Mouse (Mus musculus): ENCODE data around the gene Arhgap27. TPM values are rescaled to one million over a fixed set of nuclear protein-coding genes. Genes with fewer than 3 reads are reported as not detected.
A peak's percentile ranks its signal among the peaks of the same experiment; 100 is the strongest.

Gene Arhgap27
- polyA plus RNA-seq, 1 experiment from 2014 or later, result 7.1 TPM

GRCm38 (mm10) chr11:103356938-103357670 lies 6.4 kb downstream of the Arhgap27 start:
- Histone ChIP-seq H3K27ac (no peak overlapping the region), H3K4me3 (replicated peaks) (no peak overlapping the region), H3K9ac (replicated peaks) (no peak overlapping the region), H3K27me3 (peaks cover 80% of the 10 kb centered on the region), H3K36me3 (no peaks in the 10 kb centered on the region), H3K4me2 (no peak overlapping the region), H3K4me1 (replicated peaks) (peaks cover 37% of the 10 kb centered on the region), H3K9me3 (peaks cover 8% of the 10 kb centered on the region)
- WGBS, result 81% methylated on average over 16 of the region's 16 CpGs
- no peak for ATAC-seq (ENCODE audit: insufficient number of reproducible peaks, insufficient read depth, low FRiP score, low TSS enrichment, low read depth)

GRCm38 (mm10) chr11:103356032-103356571 lies 7.4 kb downstream of the Arhgap27 start:
- 13% methylated on average over 11 of the region's 11 CpGs for WGBS
- H3K36me3 ChIP-seq, result no peaks in the 10 kb centered on the region
- H3K4me3 ChIP-seq (replicated peaks), result no peak overlapping the region
- H3K4me2 ChIP-seq, result peak overlapping the region; percentile 13; the same call in 1 of the 2 replicates
- H3K27me3 ChIP-seq, result peaks cover 70% of the 10 kb centered on the region
- H3K4me1 ChIP-seq (replicated peaks), result peaks cover 27% of the 10 kb centered on the region
- no peak overlapping the region for H3K9ac ChIP-seq (replicated peaks)
- H3K9me3 ChIP-seq, result peaks cover 8% of the 10 kb centered on the region
- no peak overlapping the region for H3K27ac ChIP-seq
- ATAC-seq (ENCODE audit: insufficient number of reproducible peaks, insufficient read depth, low FRiP score, low TSS enrichment, low read depth), result no peak

GRCm38 (mm10) chr11:103355251-103355650 lies 8.2 kb downstream of the Arhgap27 start:
- no peak for ATAC-seq (ENCODE audit: insufficient number of reproducible peaks, insufficient read depth, low FRiP score, low TSS enrichment, low read depth)
- peaks cover 64% of the 10 kb centered on the region for H3K27me3 ChIP-seq
- peaks cover 27% of the 10 kb centered on the region for H3K4me1 ChIP-seq (replicated peaks)
- peaks cover 8% of the 10 kb centered on the region for H3K9me3 ChIP-seq
- no peak overlapping the region for H3K4me2 ChIP-seq
- no peak overlapping the region for H3K27ac ChIP-seq
- no peak overlapping the region for H3K9ac ChIP-seq (replicated peaks)
- 21% methylated on average over 11 of the region's 11 CpGs for WGBS
- no peaks in the 10 kb centered on the region for H3K36me3 ChIP-seq
- no peak overlapping the region for H3K4me3 ChIP-seq (replicated peaks)

- H3K36me3 ChIP-seq, result no peaks in the 10 kb centered on the region
- H3K9me3 ChIP-seq, result peaks cover 8% of the 10 kb centered on the region
- peaks cover 52% of the 10 kb centered on the region for H3K27me3 ChIP-seq
- H3K4me2 ChIP-seq, result no peak overlapping the region
- no peak for ATAC-seq (ENCODE audit: insufficient number of reproducible peaks, insufficient read depth, low FRiP score, low TSS enrichment, low read depth)
- no peak overlapping the region for H3K9ac ChIP-seq (replicated peaks)
- H3K4me1 ChIP-seq (replicated peaks), result peaks cover 22% of the 10 kb centered on the region
- 84% methylated on average over 3 of the region's 3 CpGs for WGBS
- no peak overlapping the region for H3K4me3 ChIP-seq (replicated peaks)
- no peak overlapping the region for H3K27ac ChIP-seq
Observed at GRCm38 (mm10) chr11:103354033-103354432, 9.5 kb downstream of the Arhgap27 start.

- Histone ChIP-seq H3K27ac (no peak overlapping the region), H3K4me2 (no peak overlapping the region), H3K27me3 (peaks cover 35% of the 10 kb centered on the region), H3K9ac (replicated peaks) (no peak overlapping the region), H3K4me1 (replicated peaks) (peaks cover 16% of the 10 kb centered on the region), H3K4me3 (replicated peaks) (no peak overlapping the region), H3K9me3 (peaks cover 8% of the 10 kb centered on the region), H3K36me3 (no peaks in the 10 kb centered on the region)
- 82% methylated on average over 5 of the region's 5 CpGs for WGBS
- ATAC-seq (ENCODE audit: insufficient number of reproducible peaks, insufficient read depth, low FRiP score, low TSS enrichment, low read depth), result no peak
Observed at GRCm38 (mm10) chr11:103352239-103352814, 11.2 kb downstream of the Arhgap27 start.

- Histone ChIP-seq H3K4me3 (replicated peaks) (no peak overlapping the region), H3K27ac (no peak overlapping the region), H3K4me2 (no peak overlapping the region), H3K9ac (replicated peaks) (no peak overlapping the region), H3K4me1 (replicated peaks) (peaks cover 10% of the 10 kb centered on the region), H3K9me3 (peaks cover 8% of the 10 kb centered on the region), H3K36me3 (no peaks in the 10 kb centered on the region), H3K27me3 (peaks cover 23% of the 10 kb centered on the region)
- ATAC-seq (ENCODE audit: insufficient number of reproducible peaks, insufficient read depth, low FRiP score, low TSS enrichment, low read depth), result no peak
- 85% methylated on average over 12 of the region's 12 CpGs for WGBS
Observed at GRCm38 (mm10) chr11:103350711-103351315, 12.7 kb downstream of the Arhgap27 start.

GRCm38 (mm10) chr11:103349699-103350098 lies 13.8 kb downstream of the Arhgap27 start:
- peaks cover 13% of the 10 kb centered on the region for H3K27me3 ChIP-seq
- no peak overlapping the region for H3K4me3 ChIP-seq (replicated peaks)
- ATAC-seq (ENCODE audit: insufficient number of reproducible peaks, insufficient read depth, low FRiP score, low TSS enrichment, low read depth), result no peak
- no peak overlapping the region for H3K4me2 ChIP-seq
- no peaks in the 10 kb centered on the region for H3K4me1 ChIP-seq (replicated peaks)
- H3K9ac ChIP-seq (replicated peaks), result no peak overlapping the region
- peaks cover 8% of the 10 kb centered on the region for H3K9me3 ChIP-seq
- 76% methylated on average over 2 of the region's 2 CpGs for WGBS
- H3K36me3 ChIP-seq, result no peaks in the 10 kb centered on the region
- H3K27ac ChIP-seq, result no peak overlapping the region

- Histone ChIP-seq H3K27me3 (peaks cover 6% of the 10 kb centered on the region), H3K27ac (no peak overlapping the region), H3K9me3 (no peaks in the 10 kb centered on the region), H3K4me3 (replicated peaks) (no peak overlapping the region), H3K9ac (replicated peaks) (no peak overlapping the region), H3K4me2 (no peak overlapping the region), H3K4me1 (replicated peaks) (no peaks in the 10 kb centered on the region), H3K36me3 (no peaks in the 10 kb centered on the region)
- no peak for ATAC-seq (ENCODE audit: insufficient number of reproducible peaks, insufficient read depth, low FRiP score, low TSS enrichment, low read depth)
- 74% methylated on average over 5 of the region's 5 CpGs for WGBS
Observed at GRCm38 (mm10) chr11:103346657-103347056, 16.8 kb downstream of the Arhgap27 start.

- no peak overlapping the region for H3K4me3 ChIP-seq (replicated peaks)
- WGBS, result 87% methylated on average over 7 of the region's 7 CpGs
- H3K27ac ChIP-seq, result no peak overlapping the region
- H3K27me3 ChIP-seq, result peaks cover 6% of the 10 kb centered on the region
- H3K36me3 ChIP-seq, result no peaks in the 10 kb centered on the region
- H3K4me1 ChIP-seq (replicated peaks), result no peaks in the 10 kb centered on the region
- H3K9ac ChIP-seq (replicated peaks), result no peak overlapping the region
- no peak for ATAC-seq (ENCODE audit: insufficient number of reproducible peaks, insufficient read depth, low FRiP score, low TSS enrichment, low read depth)
- no peak overlapping the region for H3K4me2 ChIP-seq
- no peaks in the 10 kb centered on the region for H3K9me3 ChIP-seq
Observed at GRCm38 (mm10) chr11:103346236-103346635, 17.3 kb downstream of the Arhgap27 start.

GRCm38 (mm10) chr11:103345408-103346091 lies 17.9 kb downstream of the Arhgap27 start:
- Histone ChIP-seq H3K9ac (replicated peaks) (no peak overlapping the region), H3K27ac (no peak overlapping the region), H3K27me3 (peaks cover 3% of the 10 kb centered on the region), H3K9me3 (no peaks in the 10 kb centered on the region), H3K4me3 (replicated peaks) (no peak overlapping the region), H3K4me1 (replicated peaks) (peaks cover 3% of the 10 kb centered on the region; the same call in 1 of the 2 replicates), H3K4me2 (no peak overlapping the region), H3K36me3 (no peaks in the 10 kb centered on the region)
- 81% methylated on average over 7 of the region's 7 CpGs for WGBS
- no peak for ATAC-seq (ENCODE audit: insufficient number of reproducible peaks, insufficient read depth, low FRiP score, low TSS enrichment, low read depth)

Data from limb, embryonic 12.5 days (tissue).